Mouse (Mus musculus): Measurements from ENCODE around the gene Fosl2. TPM values are rescaled to one million over a fixed set of nuclear protein-coding genes. Genes with fewer than 3 reads are reported as not detected.

Fosl2 gene
- 10 to 100 TPM; 41.2 to 43.3 TPM for total RNA-seq (2021)

GRCm38 (mm10) chr5:32135336-32136206 lies at the start of gene Fosl2:
Fosl2 (plus strand) TSS chr5:32135801.
- peak; percentile 94 to 95 for DNase-seq (ENCODE audit: low spot score in 2 of 2)

GRCm38 (mm10) chr5:32085971-32086370 lies 49.6 kb upstream of the Fosl2 start:
- intact Hi-C loops (cut with DNase I) = no loop called here
- no peak for DNase-seq (ENCODE audit: low spot score in 2 of 2)

More at GRCm38 (mm10) chr5:32135336-32136206, at the start of gene Fosl2:
- intact Hi-C loops (cut with DNase I) = loop anchor here (1.0 to 10.0 kb wide), 7 partner anchors 62 to 523 kb away; no protein-coding TSS in a partner anchor

DNA sequence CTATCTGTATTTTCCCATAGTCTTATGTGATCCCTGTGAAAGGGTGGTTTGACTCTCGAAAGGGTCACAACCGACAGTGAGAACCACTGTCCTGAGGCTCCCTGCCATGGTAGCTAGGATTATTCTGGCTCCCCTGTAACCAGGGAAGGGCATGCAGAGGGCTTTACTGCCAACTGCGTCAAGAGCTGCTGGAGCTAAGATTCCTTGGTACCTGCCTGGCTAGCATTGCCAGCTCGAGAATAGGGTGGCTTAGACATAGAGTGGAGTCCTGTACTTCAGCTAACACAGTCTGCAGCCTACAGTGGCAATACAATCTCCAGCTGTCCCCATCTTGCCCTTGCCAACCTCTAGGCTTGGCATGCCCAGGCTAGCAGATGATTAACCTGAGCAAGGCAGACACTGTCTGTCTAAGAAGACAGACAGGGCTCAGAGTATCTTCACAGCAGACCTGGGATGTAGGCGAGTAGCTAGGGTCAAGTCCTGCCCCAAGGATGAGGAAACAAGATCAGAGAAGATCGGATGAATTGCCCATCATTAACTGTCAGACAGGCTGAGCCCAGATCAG lies 49.0 kb upstream of the Fosl2 start:
- no peak for DNase-seq (ENCODE audit: low spot score in 2 of 2)
- intact Hi-C loops (cut with DNase I) = no loop called here

DNA sequence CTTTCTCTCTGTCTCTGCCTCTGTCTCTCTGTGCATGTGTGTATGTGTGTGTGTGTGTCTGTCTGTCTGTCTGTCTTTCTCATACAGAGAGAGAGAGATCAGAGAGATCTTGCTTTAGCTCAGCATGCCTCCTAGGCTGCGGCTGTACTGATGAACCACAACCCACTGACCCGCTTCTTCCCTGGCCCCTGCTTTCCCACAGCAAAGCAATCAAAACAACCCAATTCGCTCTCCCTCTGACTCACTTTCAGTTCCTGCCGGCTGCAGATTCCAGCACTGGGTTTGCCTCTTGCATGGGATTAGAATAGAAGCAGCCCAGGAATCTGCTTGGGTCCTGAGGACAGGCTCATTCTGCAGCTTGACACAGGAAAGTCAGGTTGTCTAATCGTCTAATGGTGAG lies 46.1 kb upstream of the Fosl2 start:
- intact Hi-C loops (cut with DNase I) = no loop called here
- no peak for DNase-seq (ENCODE audit: low spot score in 2 of 2)

- intact Hi-C loops (cut with DNase I) = no loop called here
- DNase-seq (ENCODE audit: low spot score in 2 of 2) = no peak
Observed at GRCm38 (mm10) chr5:32092281-32092680, 43.3 kb upstream of the Fosl2 start.

DNA sequence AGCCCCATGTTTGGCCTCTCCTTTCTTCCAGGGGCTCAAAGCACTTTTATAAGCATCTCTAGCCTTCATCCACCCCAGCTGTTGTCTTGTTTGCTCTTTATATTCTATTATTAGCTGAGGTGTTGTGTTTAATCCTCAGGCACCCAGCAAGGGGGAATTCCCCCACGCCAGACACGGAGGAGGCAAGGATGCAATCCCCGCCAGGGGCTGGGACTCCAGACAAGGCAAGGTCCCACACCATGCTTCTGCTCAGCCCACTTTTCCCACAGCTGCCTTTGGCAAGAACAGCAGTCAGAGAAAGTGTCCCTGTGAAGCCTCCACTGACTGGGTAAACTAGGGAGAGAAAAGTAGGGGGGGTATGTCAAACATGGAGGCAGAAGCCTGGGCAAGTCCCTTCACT lies 36.9 kb upstream of the Fosl2 start:
- no peak for DNase-seq (ENCODE audit: low spot score in 2 of 2)
- intact Hi-C loops (cut with DNase I) = no loop called here

DNA sequence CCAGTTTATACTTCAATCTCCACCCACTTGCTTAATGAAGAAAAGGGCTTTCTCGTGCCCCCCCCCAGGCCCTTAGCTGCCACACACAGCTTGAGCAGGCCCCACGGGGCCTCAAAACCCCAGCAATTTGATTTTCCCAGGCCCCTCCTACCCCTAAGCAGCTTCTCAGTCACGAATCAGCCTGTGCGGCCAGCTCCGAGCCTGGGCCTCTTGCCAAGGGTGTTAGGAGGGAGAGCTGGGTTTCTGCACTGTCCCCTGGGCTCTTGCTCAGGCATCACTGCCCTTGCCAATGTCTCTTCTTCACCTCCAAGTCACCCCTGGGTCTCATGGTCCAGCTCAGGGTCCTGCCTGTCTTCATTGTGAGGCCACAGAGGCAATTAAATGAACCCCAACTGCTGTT lies 33.1 kb upstream of the Fosl2 start:
- intact Hi-C loops (cut with DNase I) = no loop called here
- no peak for DNase-seq (ENCODE audit: low spot score in 2 of 2)

DNA sequence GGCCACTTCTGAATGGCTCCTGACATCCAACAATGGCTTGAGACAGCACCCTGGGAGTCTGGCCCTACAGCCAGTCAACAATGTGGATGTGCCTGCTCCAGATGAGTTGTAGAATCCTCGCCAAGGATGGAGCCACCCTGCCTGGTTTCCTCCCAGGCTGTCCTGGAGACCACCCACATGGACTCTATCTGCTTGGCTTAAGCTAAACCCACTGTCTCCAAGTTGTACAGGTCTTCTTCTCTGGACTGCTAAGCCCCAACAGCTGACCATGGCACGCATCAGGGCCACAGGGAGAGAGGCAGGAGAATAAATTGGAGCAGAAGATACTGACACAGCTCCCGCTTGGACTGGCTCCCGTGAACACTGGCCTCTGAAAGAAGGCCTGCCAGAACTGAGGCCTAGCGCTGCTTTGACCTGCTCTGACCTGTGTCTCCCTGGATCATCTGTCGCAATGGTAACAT lies 32.6 kb upstream of the Fosl2 start:
- intact Hi-C loops (cut with DNase I) = no loop called here
- no peak for DNase-seq (ENCODE audit: low spot score in 2 of 2)

GRCm38 (mm10) chr5:32103545-32103944 lies 32.1 kb upstream of the Fosl2 start:
- intact Hi-C loops (cut with DNase I) = no loop called here
- DNase-seq (ENCODE audit: low spot score in 2 of 2) = no peak

GRCm38 (mm10) chr5:32104119-32104990 lies 31.2 kb upstream of the Fosl2 start:
- DNase-seq (ENCODE audit: low spot score in 2 of 2) = no peak
- intact Hi-C loops (cut with DNase I) = no loop called here

DNA sequence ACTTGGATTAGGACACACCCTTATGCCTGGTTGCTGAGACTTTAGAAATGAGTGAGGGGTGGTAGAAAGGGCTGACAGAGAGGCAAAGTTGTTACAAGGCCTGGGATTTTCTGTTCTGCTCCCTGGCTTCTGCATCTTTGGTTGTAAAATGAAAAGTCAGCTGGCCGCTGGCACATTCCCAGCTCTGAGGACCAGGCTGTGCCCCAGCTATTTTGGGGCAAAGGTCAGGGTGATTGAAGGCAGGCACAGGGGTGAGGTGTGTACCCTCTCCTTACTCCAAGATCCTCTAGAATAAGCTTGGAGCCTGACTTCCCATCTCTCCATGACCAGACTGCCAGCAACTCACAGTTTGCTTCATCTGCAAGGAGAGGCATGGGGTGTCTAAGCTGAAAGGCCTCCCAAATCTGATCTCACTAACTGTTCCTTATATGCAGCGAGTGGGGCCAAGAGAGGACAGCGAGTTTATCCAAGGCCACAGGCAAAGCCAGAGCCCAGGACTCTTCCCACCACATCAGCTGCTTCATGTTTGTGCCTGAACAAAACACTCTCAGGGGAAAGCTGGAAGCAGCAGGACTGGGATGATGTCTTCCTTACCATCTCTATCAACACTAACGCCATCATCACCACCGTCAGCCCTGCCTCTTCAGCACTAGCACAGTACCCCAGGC lies 29.0 kb upstream of the Fosl2 start:
- intact Hi-C loops (cut with DNase I) = no loop called here
- DNase-seq (ENCODE audit: low spot score in 2 of 2) = no peak

DNA sequence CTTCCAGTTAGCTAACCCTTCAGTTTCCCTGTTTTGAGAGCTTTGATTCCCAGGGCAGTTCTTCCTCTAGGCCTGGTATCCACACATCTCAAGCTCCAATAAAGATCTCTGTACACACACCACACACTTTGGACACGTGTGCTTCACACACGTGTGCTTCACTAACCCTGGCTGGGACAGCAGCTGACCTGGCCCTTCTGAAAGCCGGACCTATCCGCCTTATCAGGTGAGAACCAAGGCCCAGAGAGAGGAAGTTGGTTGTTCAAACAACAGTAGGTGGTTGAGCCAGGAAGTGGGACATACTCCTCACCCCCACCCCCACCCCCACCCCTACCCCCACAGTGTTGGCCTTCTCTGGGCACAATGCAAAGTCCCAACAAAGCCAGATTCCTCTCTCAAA lies 24.9 kb upstream of the Fosl2 start:
- no peak for DNase-seq (ENCODE audit: low spot score in 2 of 2)
- intact Hi-C loops (cut with DNase I) = no loop called here

GRCm38 (mm10) chr5:32112206-32112916 lies 23.2 kb upstream of the Fosl2 start:
- intact Hi-C loops (cut with DNase I) = no loop called here
- DNase-seq (ENCODE audit: low spot score in 2 of 2) = no peak

- DNase-seq (ENCODE audit: low spot score in 2 of 2) = no peak
- intact Hi-C loops (cut with DNase I) = no loop called here
Observed at GRCm38 (mm10) chr5:32120901-32121376, 14.7 kb upstream of the Fosl2 start.

DNA sequence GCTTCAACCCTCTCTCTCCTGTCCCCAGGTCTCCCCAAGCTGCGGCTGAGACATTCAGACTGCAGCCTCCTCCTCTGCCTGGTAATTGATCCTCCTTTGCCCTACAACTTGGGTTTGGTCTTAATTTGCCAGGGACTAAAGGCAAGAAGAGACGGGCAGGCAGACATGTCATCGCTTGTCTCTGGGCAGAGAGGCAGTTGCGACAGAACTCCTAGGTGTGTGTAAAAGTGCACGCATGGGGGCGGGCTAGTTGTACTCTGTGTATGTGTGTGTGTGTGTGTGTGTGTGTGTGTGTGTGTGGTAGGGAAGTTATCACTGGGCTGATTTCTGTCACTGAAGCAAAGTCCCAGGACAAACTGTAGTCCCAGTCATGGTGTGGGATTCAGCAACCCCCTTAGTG lies 13.7 kb upstream of the Fosl2 start:
- DNase-seq (ENCODE audit: low spot score in 2 of 2) = no peak
- intact Hi-C loops (cut with DNase I) = no loop called here

DNA sequence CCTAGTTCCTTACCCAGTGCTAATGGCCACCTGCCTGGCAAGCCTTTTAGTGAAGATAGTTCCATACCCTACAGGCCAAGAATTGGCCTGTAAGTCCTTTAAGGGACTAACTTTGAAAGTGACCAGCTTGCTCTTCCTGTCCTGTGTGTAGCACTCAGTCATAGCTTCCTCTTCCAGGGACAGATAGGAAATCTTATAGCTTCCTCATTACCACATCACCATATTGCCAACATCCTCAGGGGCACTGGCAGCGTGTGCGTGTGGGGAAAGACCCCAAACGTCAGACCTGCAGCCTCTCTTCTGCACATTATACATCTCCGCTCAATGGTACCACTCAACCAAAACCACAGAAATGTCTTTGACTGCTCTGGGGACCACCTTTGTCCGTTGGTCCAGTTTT lies 13.2 kb upstream of the Fosl2 start:
- intact Hi-C loops (cut with DNase I) = no loop called here
- no peak for DNase-seq (ENCODE audit: low spot score in 2 of 2)

GRCm38 (mm10) chr5:32124957-32125356 lies 10.6 kb upstream of the Fosl2 start:
- intact Hi-C loops (cut with DNase I) = no loop called here
- DNase-seq (ENCODE audit: low spot score in 2 of 2) = no peak

- no peak for DNase-seq (ENCODE audit: low spot score in 2 of 2)
- intact Hi-C loops (cut with DNase I) = no loop called here
Observed at GRCm38 (mm10) chr5:32127226-32127625, 8.4 kb upstream of the Fosl2 start.

GRCm38 (mm10) chr5:32127927-32128326 lies 7.7 kb upstream of the Fosl2 start:
- intact Hi-C loops (cut with DNase I) = no loop called here

More at GRCm38 (mm10) chr5:32127927-32128326, 7.7 kb upstream of the Fosl2 start:
- no peak for DNase-seq (ENCODE audit: low spot score in 2 of 2)

Measured in left cerebral cortex, postnatal 36 days (tissue).